Mouse (Mus musculus) heart, embryonic 11.5 days (tissue): ENCODE data around the gene Arfip1. TPM values are rescaled to one million over a fixed set of nuclear protein-coding genes. Genes with fewer than 3 reads are reported as not detected.

Experiments
- ATAC-seq: fragments of 200-750 bp; cut with Nextera tagmentation; replicated peaks from 2 replicates; pipeline ENCODE4 v1.8.0; 2017; ENCODE audit warnings: moderate library complexity; ENCODE audit not compliant: insufficient number of reproducible peaks, low FRiP score, low TSS enrichment
- H3K27ac ChIP-seq: fragments of 300-500 bp; sonication (generic); 2 replicates; pipeline ENCODE4 v1.5.1; 2014; ENCODE audit warnings: mild to moderate bottlenecking, low read depth, low read length
- H3K27me3 ChIP-seq: fragments of 300-500 bp; sonication (generic); 2 replicates; pipeline ENCODE4 v1.6.1; 2014; ENCODE audit warnings: mild to moderate bottlenecking, low read length, mixed read lengths; ENCODE audit not compliant: control insufficient read depth, insufficient read depth
- H3K36me3 ChIP-seq: fragments of 300-500 bp; sonication (generic); 2 replicates; pipeline ENCODE4 v1.6.1; 2014; ENCODE audit warnings: mild to moderate bottlenecking, low read length, moderate library complexity, mixed read lengths; ENCODE audit not compliant: control insufficient read depth, insufficient read depth
- H3K4me1 ChIP-seq: fragments of 300-500 bp; sonication (generic); 2 replicates; pipeline ENCODE4 v1.6.1; 2014; ENCODE audit warnings: low read length; ENCODE audit not compliant: control insufficient read depth, insufficient read depth
- H3K4me2 ChIP-seq: fragments of 300-500 bp; sonication (generic); 2 replicates; pipeline ENCODE4 v1.6.1; 2014; ENCODE audit warnings: mild to moderate bottlenecking, moderate library complexity
- H3K4me3 ChIP-seq: fragments of 300-500 bp; sonication (generic); 2 replicates; pipeline ENCODE4 v1.5.1; 2014; ENCODE audit warnings: low read depth, low read length
- H3K9ac ChIP-seq: fragments of 300-500 bp; sonication (generic); 2 replicates; pipeline ENCODE4 v1.6.1; 2014; ENCODE audit warnings: mild to moderate bottlenecking, low read depth, low read length, moderate library complexity
- H3K9me3 ChIP-seq: fragments of 300-500 bp; sonication (generic); replicated peaks from 2 replicates; pipeline ENCODE4 v1.6.1; 2016; ENCODE audit warnings: low read length; ENCODE audit not compliant: control insufficient read depth
- WGBS: fragments of 180-500 bp; shearing (Covaris S2); extraction: QIAGEN DNeasy Blood & Tissue Kit; methylation state at CpG from one replicate; pipeline ENCODE4 v1.1.7; 2014; ENCODE audit not compliant: insufficient replicate concordance; 5-methylcytosine and 5-hydroxymethylcytosine counted together
- polyA plus RNA-seq: library from polyadenylated mRNA; unstranded; fragments of >200 nt; fragmentation: Nextera tagmentation; extraction: Ambion mirVana; gene quantifications from 2 replicates; pipeline ENCODE4 v1.2.1, GENCODE M21; 2014

Arfip1 gene
- polyA plus RNA-seq, 1 experiment from 2014 or later = 42.6 TPM

GRCm38 (mm10) chr3:84593274-84593673 lies 10.8 kb upstream of the Arfip1 start, which contains the start of gene Tigd4:
Gene Tigd4, plus strand, starts transcription at chr3:84593574.
- H3K4me3 ChIP-seq = no peak within 1 kb of the TSS
- 0 out of 2 replicates have a peak, but pooled peaks cover 6% of the 10 kb centered on the region for H3K27me3 ChIP-seq
- no peaks in the 10 kb centered on the region for H3K9me3 ChIP-seq
- H3K27ac ChIP-seq = no peak within 1 kb of the TSS
- no peak within 1 kb of the TSS for H3K9ac ChIP-seq
- H3K4me2 ChIP-seq = no peak within 1 kb of the TSS
- WGBS = 56% methylated on average over 2 of the region's 2 CpGs
- peaks cover 6% of the 10 kb centered on the region for H3K4me1 ChIP-seq
- H3K36me3 ChIP-seq = no peaks in the 10 kb centered on the region
- no peak for ATAC-seq

GRCm38 (mm10) chr3:84586736-84587135 lies 4.3 kb upstream of the Arfip1 start:
- H3K4me1 ChIP-seq = peaks cover 26% of the 10 kb centered on the region
- peak overlapping the region; percentile 64 for H3K27ac ChIP-seq
- H3K36me3 ChIP-seq = no peaks in the 10 kb centered on the region
- H3K4me2 ChIP-seq = no peak overlapping the region; the same call in 1 of the 2 replicates
- H3K27me3 ChIP-seq = no peaks in the 10 kb centered on the region
- 23% methylated on average over 5 of the region's 5 CpGs for WGBS
- no peaks in the 10 kb centered on the region for H3K9me3 ChIP-seq
- ATAC-seq = no peak
- H3K4me3 ChIP-seq = no peak overlapping the region
- H3K9ac ChIP-seq = no peak overlapping the region

- no peak for ATAC-seq
- Histone ChIP-seq H3K27ac (peak overlapping the region; percentile 94), H3K9ac (peak overlapping the region; percentile 72), H3K4me3 (peak overlapping the region; percentile 83), H3K9me3 (no peaks in the 10 kb centered on the region), H3K36me3 (no peaks in the 10 kb centered on the region), H3K4me1 (peaks cover 35% of the 10 kb centered on the region), H3K27me3 (no peaks in the 10 kb centered on the region), H3K4me2 (peak overlapping the region; percentile 78)
- under 1% methylated on average over 27 of the region's 27 CpGs for WGBS
Observed at GRCm38 (mm10) chr3:84582913-84583276, 470 bp upstream of the Arfip1 start.

- ATAC-seq = no peak
- Histone ChIP-seq H3K9ac (peak overlapping the region; percentile 85), H3K36me3 (no peaks in the 10 kb centered on the region), H3K27me3 (no peaks in the 10 kb centered on the region), H3K4me3 (peak overlapping the region; percentile 83), H3K4me1 (peaks cover 26% of the 10 kb centered on the region), H3K27ac (peak overlapping the region; percentile 94), H3K4me2 (peak overlapping the region; percentile 78), H3K9me3 (no peaks in the 10 kb centered on the region)
- 0% methylated on average over 4 of the region's 4 CpGs for WGBS
Observed at GRCm38 (mm10) chr3:84581696-84582022, 766 bp downstream of the Arfip1 start.

GRCm38 (mm10) chr3:84580716-84581115 lies 1.7 kb downstream of the Arfip1 start:
- Histone ChIP-seq H3K9ac (no peak overlapping the region), H3K4me3 (peak overlapping the region; percentile 83), H3K4me2 (peak overlapping the region; percentile 78), H3K27me3 (no peaks in the 10 kb centered on the region), H3K4me1 (peaks cover 17% of the 10 kb centered on the region), H3K36me3 (no peaks in the 10 kb centered on the region), H3K27ac (no peak overlapping the region), H3K9me3 (no peaks in the 10 kb centered on the region)
- 23% methylated on average over 4 of the region's 4 CpGs for WGBS
- ATAC-seq = no peak

GRCm38 (mm10) chr3:84570501-84570900 lies 11.9 kb downstream of the Arfip1 start:
- peaks cover 8% of the 10 kb centered on the region for H3K4me1 ChIP-seq
- WGBS = 73% methylated on average over 3 of the region's 3 CpGs
- H3K36me3 ChIP-seq = no peaks in the 10 kb centered on the region

GRCm38 (mm10) chr3:84569587-84569986 lies 12.8 kb downstream of the Arfip1 start:
- Histone ChIP-seq H3K4me3 (no peak overlapping the region), H3K9me3 (no peaks in the 10 kb centered on the region), H3K4me1 (peaks cover 8% of the 10 kb centered on the region), H3K27ac (no peak overlapping the region), H3K36me3 (no peaks in the 10 kb centered on the region), H3K9ac (no peak overlapping the region), H3K27me3 (no peaks in the 10 kb centered on the region), H3K4me2 (no peak overlapping the region)
- no peak for ATAC-seq
- WGBS = 78% methylated on average over 6 of the region's 6 CpGs

More at GRCm38 (mm10) chr3:84570501-84570900, 11.9 kb downstream of the Arfip1 start:
- no peak overlapping the region for H3K4me3 ChIP-seq
- no peaks in the 10 kb centered on the region for H3K27me3 ChIP-seq
- H3K9me3 ChIP-seq = no peaks in the 10 kb centered on the region
- ATAC-seq = no peak
- H3K4me2 ChIP-seq = no peak overlapping the region
- H3K27ac ChIP-seq = no peak overlapping the region
- H3K9ac ChIP-seq = no peak overlapping the region

- H3K27me3 ChIP-seq = no peaks in the 10 kb centered on the region
- no peaks in the 10 kb centered on the region for H3K36me3 ChIP-seq
- H3K4me1 ChIP-seq = peaks cover 10% of the 10 kb centered on the region
- H3K4me2 ChIP-seq = no peak overlapping the region
- no peak for ATAC-seq
- no peak overlapping the region for H3K4me3 ChIP-seq
- 92% methylated on average over 6 of the region's 6 CpGs for WGBS
- H3K9me3 ChIP-seq = no peaks in the 10 kb centered on the region
- H3K9ac ChIP-seq = no peak overlapping the region
- H3K27ac ChIP-seq = no peak overlapping the region
Observed at GRCm38 (mm10) chr3:84568540-84568939, 13.9 kb downstream of the Arfip1 start.

GRCm38 (mm10) chr3:84563415-84563814 lies 19.0 kb downstream of the Arfip1 start:
- H3K4me2 ChIP-seq = peak overlapping the region; percentile 19
- H3K27ac ChIP-seq = 0 out of 2 replicates have a peak overlapping the region, but pooled peaks have one; percentile 22
- no peaks in the 10 kb centered on the region for H3K27me3 ChIP-seq

More at GRCm38 (mm10) chr3:84563415-84563814, 19.0 kb downstream of the Arfip1 start:
- no peak overlapping the region for H3K9ac ChIP-seq
- H3K4me3 ChIP-seq = no peak overlapping the region
- 54% methylated on average over 4 of the region's 4 CpGs for WGBS
- H3K36me3 ChIP-seq = no peaks in the 10 kb centered on the region
- no peaks in the 10 kb centered on the region for H3K9me3 ChIP-seq
- ATAC-seq = no peak
- H3K4me1 ChIP-seq = peaks cover 15% of the 10 kb centered on the region
